Mouse (Mus musculus) cortical plate, adult 2 months (tissue): ENCODE results near the gene Zc3h12b.

ENCODE experiments used
- CTCF ChIP-seq: fragments of 200-500 bp; IDR thresholded peaks from 2 replicates; pipeline ENCODE4 v1.5.1; 2011; ENCODE audit warnings: mild to moderate bottlenecking, control low read depth, low read length; ENCODE audit not compliant: insufficient read depth; ENCODE audit errors: extremely low read depth
- POLR2A ChIP-seq: fragments of 200-500 bp; IDR thresholded peaks from 2 replicates; pipeline ENCODE4 v1.6.1; 2011; ENCODE audit warnings: mild to moderate bottlenecking, low read length, control low read depth; ENCODE audit not compliant: insufficient read depth; ENCODE audit errors: extremely low read depth

GRCm38 (mm10) chrX:95968594-95968965 is 257.1 kb downstream of the Zc3h12b start:
- TF ChIP-seq POLR2A, result peak; percentile 39; the same call in 1 of the 2 replicates
- no peak for TF ChIP-seq CTCF
